Mouse (Mus musculus): ENCODE measurements around the gene Rogdi. TPM values are rescaled to one million over a fixed set of nuclear protein-coding genes. Genes with fewer than 3 reads are reported as not detected.

Rogdi gene
- polyA plus RNA-seq, 1 experiment from 2014 or later: 121 TPM

DNA sequence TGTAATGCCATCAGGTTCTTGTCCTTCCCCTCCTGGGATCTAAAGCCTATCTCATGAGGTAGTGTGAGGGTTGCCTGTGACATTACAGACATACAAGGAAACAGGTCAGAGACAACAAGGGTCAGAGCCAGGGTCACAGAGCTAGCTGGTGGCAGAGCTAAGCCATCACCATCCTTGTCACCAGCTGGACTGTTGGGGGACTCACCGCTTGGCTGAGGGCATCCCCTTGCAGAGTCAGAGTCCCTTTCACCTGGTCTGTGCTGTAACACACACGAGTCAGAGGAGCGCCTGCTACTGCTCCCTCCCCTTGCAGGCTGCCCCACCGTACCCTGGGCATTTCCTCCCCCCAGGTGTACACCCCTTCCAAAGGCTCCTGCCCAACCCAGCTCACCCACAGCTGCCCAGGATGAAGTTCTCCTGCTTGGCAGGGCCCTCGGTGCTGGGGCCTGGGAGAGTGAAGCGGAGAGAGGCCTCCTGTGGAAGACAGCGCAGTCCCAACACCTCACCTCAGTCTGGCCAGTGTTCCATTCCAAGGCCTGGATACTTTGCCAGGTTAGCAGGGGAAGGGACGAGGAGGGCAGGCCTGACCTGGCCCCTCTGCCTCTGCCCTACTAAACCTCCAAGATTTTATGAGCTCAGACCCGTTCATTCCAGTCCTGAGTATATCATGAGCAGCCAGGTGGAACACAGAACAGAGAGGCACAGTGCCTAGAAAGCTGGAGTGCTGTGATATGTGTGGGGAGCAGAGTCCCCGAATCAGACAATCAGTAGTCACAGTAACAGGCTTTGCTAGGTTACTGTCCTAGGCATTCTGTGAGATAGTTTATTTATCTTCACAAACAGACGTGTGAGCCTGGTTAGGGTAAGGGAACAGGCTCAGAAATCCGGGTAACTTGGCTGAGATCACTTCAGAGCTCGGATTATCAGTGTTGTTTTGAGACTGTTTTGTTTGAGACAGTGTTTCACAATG lies 1.0 kb downstream of the Rogdi start:
- Histone ChIP-seq H3K9ac (peak overlapping the region; percentile 59), H3K27me3 (replicated peaks) (no peaks in the 10 kb centered on the region), H3K9me3 (no peaks in the 10 kb centered on the region), H3K4me2 (replicated peaks) (peak overlapping the region; percentile 78), H3K27ac (no peak overlapping the region; the same call in 1 of the 2 replicates), H3K36me3 (peaks cover 42% of the 10 kb centered on the region), H3K4me3 (peak overlapping the region; percentile 45), H3K4me1 (peaks cover 14% of the 10 kb centered on the region)
- WGBS: 55% methylated on average over 13 of the region's 13 CpGs
- ATAC-seq (ENCODE audit: low FRiP score, low read depth): no peak

GRCm38 (mm10) chr16:5011285-5011684 lies 2.1 kb downstream of the Rogdi start:
- WGBS: 91% methylated on average over 7 of the region's 7 CpGs
- no peak for ATAC-seq (ENCODE audit: low FRiP score, low read depth)
- Histone ChIP-seq H3K9ac (no peak overlapping the region), H3K27me3 (replicated peaks) (no peaks in the 10 kb centered on the region), H3K4me2 (replicated peaks) (no peak overlapping the region), H3K9me3 (no peaks in the 10 kb centered on the region), H3K4me3 (no peak overlapping the region), H3K36me3 (peaks cover 32% of the 10 kb centered on the region), H3K4me1 (peaks cover 14% of the 10 kb centered on the region), H3K27ac (no peak overlapping the region)

DNA sequence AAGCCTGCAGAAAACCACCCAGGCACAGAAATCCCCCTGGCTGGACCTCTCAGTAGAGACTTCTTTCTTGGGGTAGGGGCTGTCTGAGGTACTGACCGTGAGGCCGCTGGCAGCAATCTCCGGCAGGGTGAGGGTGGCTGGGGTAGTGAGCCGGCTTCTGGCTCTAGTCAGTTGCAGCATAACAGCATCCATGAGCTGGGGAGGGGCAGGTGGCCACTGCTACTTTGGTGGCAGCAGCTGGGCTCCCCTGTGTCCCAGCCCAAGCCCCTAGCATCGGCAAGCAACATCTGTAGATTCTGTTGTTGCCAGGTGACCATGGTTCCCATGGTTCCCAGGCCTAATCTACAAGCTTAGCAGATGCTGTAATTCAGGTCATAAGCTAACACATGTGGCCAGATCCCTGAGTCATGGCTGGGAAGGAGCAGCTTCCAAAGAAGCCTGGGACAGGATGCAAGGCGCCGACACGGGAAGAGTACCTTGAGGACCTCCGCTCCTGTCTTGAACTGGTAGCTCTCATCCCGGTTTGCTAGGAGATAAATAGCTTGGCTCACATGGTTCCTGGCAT lies 2.9 kb downstream of the Rogdi start:
- no peak overlapping the region for H3K9ac ChIP-seq
- no peak for ATAC-seq (ENCODE audit: low FRiP score, low read depth)
- 90% methylated on average over 10 of the region's 10 CpGs for WGBS
- H3K9me3 ChIP-seq: no peaks in the 10 kb centered on the region
- peaks cover 14% of the 10 kb centered on the region for H3K4me1 ChIP-seq
- no peaks in the 10 kb centered on the region for H3K27me3 ChIP-seq (replicated peaks)
- no peak overlapping the region for H3K27ac ChIP-seq
- peaks cover 23% of the 10 kb centered on the region for H3K36me3 ChIP-seq
- H3K4me3 ChIP-seq: no peak overlapping the region
- no peak overlapping the region for H3K4me2 ChIP-seq (replicated peaks)

GRCm38 (mm10) chr16:5008076-5008475 lies 5.3 kb downstream of the Rogdi start:
- Histone ChIP-seq H3K9me3 (no peaks in the 10 kb centered on the region), H3K36me3 (peaks cover 12% of the 10 kb centered on the region), H3K9ac (no peak overlapping the region), H3K27ac (no peak overlapping the region), H3K4me3 (no peak overlapping the region), H3K4me2 (replicated peaks) (no peak overlapping the region), H3K4me1 (peaks cover 14% of the 10 kb centered on the region), H3K27me3 (replicated peaks) (no peaks in the 10 kb centered on the region)
- ATAC-seq (ENCODE audit: low FRiP score, low read depth): no peak
- 86% methylated on average over 12 of the region's 12 CpGs for WGBS

- no peak overlapping the region for H3K9ac ChIP-seq
- H3K27ac ChIP-seq: no peak overlapping the region
- H3K9me3 ChIP-seq: no peaks in the 10 kb centered on the region
- H3K36me3 ChIP-seq: peaks cover 12% of the 10 kb centered on the region
- no peaks in the 10 kb centered on the region for H3K27me3 ChIP-seq (replicated peaks)
- H3K4me2 ChIP-seq (replicated peaks): no peak overlapping the region
- no peak overlapping the region for H3K4me3 ChIP-seq
- no peak for ATAC-seq (ENCODE audit: low FRiP score, low read depth)
- 50% methylated on average over 6 of the region's 6 CpGs for WGBS
- peaks cover 8% of the 10 kb centered on the region for H3K4me1 ChIP-seq
Measured at GRCm38 (mm10) chr16:5007492-5007891, 5.9 kb downstream of the Rogdi start.

DNA sequence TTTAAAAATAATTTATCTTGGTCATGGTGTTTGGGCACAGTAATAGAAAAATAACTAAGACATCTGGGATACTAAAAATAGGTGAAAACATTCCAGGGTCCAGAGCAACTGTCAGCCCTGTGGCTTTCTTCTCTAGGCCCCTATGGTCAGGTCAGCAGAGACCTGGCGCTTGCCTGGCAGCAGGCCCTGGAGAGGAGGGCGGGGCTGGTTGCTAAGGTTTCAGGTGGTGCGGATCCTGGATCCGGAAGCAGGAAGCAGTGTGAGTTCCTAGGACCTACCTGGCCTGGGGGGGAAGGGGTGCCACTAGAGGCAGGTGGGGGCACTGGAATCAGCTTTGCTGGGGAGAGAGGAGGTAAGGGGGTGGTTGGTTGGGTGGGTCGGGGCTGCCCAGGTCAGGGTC lies 6.3 kb downstream of the Rogdi start, which contains the start of gene Smim22:
Smim22 (plus strand) TSS at position 222 of the 400 bp plus-strand sequence.
- Histone ChIP-seq H3K36me3 (peaks cover 12% of the 10 kb centered on the region), H3K4me3 (no peak within 1 kb of the TSS), H3K9me3 (no peaks in the 10 kb centered on the region), H3K27me3 (replicated peaks) (no peaks in the 10 kb centered on the region), H3K9ac (no peak within 1 kb of the TSS), H3K4me2 (replicated peaks) (no peak within 1 kb of the TSS), H3K4me1 (peaks cover 4% of the 10 kb centered on the region), H3K27ac (no peak within 1 kb of the TSS)
- no peak for ATAC-seq (ENCODE audit: low FRiP score, low read depth)
- WGBS: 53% methylated on average over 5 of the region's 5 CpGs

DNA sequence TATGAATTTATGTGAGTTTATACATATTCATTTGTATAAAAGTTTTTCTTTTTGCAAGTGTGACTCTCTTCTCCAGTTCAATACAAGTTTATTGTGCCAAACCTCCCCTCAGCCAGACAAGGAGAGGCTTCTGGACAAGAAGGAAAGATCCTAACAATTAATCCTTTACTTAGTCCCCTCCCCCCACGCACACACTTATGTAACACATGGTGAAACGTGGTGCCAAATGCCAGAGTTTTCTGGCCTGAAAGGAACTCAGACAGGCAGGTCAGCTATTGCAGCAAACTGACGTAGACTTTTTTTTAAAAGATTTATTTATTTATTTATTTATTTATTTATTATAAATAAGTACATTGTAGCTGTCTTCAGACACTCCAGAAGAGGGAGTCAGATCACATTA lies 12.7 kb downstream of the Rogdi start:
- 71% methylated on average over 3 of the region's 3 CpGs for WGBS
- no peak for ATAC-seq (ENCODE audit: low FRiP score, low read depth)
- no peaks in the 10 kb centered on the region for H3K9me3 ChIP-seq
- H3K9ac ChIP-seq: no peak overlapping the region
- H3K36me3 ChIP-seq: no peaks in the 10 kb centered on the region
- H3K4me2 ChIP-seq (replicated peaks): no peak overlapping the region
- H3K27ac ChIP-seq: no peak overlapping the region
- H3K4me1 ChIP-seq: no peaks in the 10 kb centered on the region
- H3K4me3 ChIP-seq: no peak overlapping the region
- no peaks in the 10 kb centered on the region for H3K27me3 ChIP-seq (replicated peaks)

GRCm38 (mm10) chr16:4998984-4999383 lies 14.4 kb downstream of the Rogdi start:
- no peaks in the 10 kb centered on the region for H3K9me3 ChIP-seq
- H3K36me3 ChIP-seq: no peaks in the 10 kb centered on the region
- H3K9ac ChIP-seq: no peak overlapping the region
- 71% methylated on average over 1 of the region's 1 CpGs for WGBS
- H3K4me1 ChIP-seq: no peaks in the 10 kb centered on the region
- no peak for ATAC-seq (ENCODE audit: low FRiP score, low read depth)
- H3K27ac ChIP-seq: no peak overlapping the region
- no peak overlapping the region for H3K4me3 ChIP-seq
- H3K4me2 ChIP-seq (replicated peaks): no peak overlapping the region
- no peaks in the 10 kb centered on the region for H3K27me3 ChIP-seq (replicated peaks)

DNA sequence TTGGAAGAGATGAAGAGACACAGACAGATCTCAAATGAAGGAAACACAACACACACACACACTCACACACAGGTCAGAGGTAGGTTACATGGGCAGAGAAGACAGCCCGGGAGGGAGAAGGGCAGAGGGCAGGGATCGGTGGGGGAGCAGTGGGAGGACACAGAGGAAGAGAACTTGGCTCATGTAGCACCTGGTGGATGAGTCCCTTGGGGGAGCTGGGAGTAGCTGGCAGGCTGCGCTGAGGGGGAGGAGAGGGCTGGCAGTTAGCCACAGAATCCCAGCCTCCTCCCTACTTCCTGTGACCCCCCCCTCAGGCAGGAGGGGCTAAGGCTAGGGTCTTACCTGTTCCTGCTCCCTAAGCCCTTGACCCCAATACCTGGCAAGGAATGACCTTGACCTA lies 15.8 kb downstream of the Rogdi start, which contains the start of gene Sept12:
Sept12 (minus strand) TSS at position 300 of the 400 bp plus-strand sequence.
- H3K27me3 ChIP-seq (replicated peaks): no peaks in the 10 kb centered on the region
- 65% methylated on average over 3 of the region's 3 CpGs for WGBS
- no peaks in the 10 kb centered on the region for H3K36me3 ChIP-seq
- H3K9me3 ChIP-seq: no peaks in the 10 kb centered on the region
- no peak within 1 kb of the TSS for H3K4me3 ChIP-seq
- no peak for ATAC-seq (ENCODE audit: low FRiP score, low read depth)
- no peak within 1 kb of the TSS for H3K4me2 ChIP-seq (replicated peaks)
- H3K9ac ChIP-seq: no peak within 1 kb of the TSS
- no peak within 1 kb of the TSS for H3K27ac ChIP-seq
- no peaks in the 10 kb centered on the region for H3K4me1 ChIP-seq

DNA sequence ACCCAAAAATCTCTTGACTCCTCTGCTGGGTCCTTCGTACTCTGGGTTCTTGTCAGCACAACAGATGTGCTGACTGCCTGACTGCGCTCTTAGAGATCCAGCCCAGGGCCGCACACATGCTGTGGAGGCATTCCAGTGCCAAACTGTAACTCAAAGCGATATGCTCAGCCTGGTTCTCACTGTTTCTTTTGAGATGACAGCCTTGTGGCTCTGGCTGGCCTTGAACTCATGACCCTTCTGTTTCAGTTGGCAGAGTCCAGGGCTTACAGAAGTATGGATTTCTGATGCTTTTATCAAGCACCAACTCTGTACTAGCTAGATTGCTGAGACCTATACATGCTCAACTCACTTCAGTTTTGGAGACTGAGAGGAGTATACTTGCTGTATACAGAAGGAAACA lies 20.1 kb downstream of the Rogdi start:
- no peaks in the 10 kb centered on the region for H3K36me3 ChIP-seq
- ATAC-seq (ENCODE audit: low FRiP score, low read depth): no peak
- 84% methylated on average over 4 of the region's 4 CpGs for WGBS

GRCm38 (mm10) chr16:4984717-4985116 lies 28.6 kb downstream of the Rogdi start:
- Histone ChIP-seq H3K36me3 (no peaks in the 10 kb centered on the region), H3K4me1 (no peaks in the 10 kb centered on the region), H3K27me3 (replicated peaks) (no peaks in the 10 kb centered on the region), H3K27ac (no peak overlapping the region), H3K9ac (no peak overlapping the region), H3K9me3 (no peaks in the 10 kb centered on the region), H3K4me3 (no peak overlapping the region), H3K4me2 (replicated peaks) (no peak overlapping the region)
- ATAC-seq (ENCODE audit: low FRiP score, low read depth): no peak
- 94% methylated on average over 12 of the region's 12 CpGs for WGBS

More for the DNA sequence above, 20.1 kb downstream of the Rogdi start:
- Histone ChIP-seq H3K4me3 (no peak overlapping the region), H3K9ac (no peak overlapping the region), H3K4me1 (no peaks in the 10 kb centered on the region), H3K9me3 (no peaks in the 10 kb centered on the region), H3K4me2 (replicated peaks) (no peak overlapping the region), H3K27ac (no peak overlapping the region), H3K27me3 (replicated peaks) (no peaks in the 10 kb centered on the region)

DNA sequence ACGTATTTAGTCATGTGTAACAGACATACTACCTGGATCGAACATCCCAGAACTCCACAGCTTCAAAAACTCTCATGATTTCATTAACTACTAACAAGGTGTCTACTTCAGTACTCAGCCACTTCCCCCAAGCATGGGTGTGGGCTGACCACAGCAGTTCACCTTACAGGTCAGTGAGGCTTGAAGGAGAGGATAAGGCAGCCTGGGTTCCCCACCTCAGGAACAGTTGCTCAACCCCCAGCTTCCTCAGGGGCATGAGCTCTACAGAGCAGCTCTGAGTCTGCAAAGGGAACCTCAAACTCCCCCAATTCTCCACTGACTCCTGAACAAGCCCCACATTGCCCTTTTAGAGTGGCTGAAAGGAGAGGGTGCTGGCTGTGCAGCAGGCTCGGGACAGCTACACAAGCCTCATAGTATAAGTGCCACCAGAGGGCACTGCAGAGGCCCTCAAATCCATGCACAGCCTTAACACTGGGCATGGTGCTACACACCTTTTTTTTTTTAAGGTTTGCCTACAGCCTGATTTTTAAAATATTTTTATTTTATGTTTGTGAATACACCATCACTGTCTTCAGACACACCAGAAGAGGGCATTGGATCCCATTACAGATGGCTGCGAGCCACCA lies 33.5 kb downstream of the Rogdi start:
- Histone ChIP-seq H3K27me3 (replicated peaks) (no peaks in the 10 kb centered on the region), H3K9me3 (no peaks in the 10 kb centered on the region), H3K4me1 (no peaks in the 10 kb centered on the region), H3K27ac (no peak overlapping the region), H3K4me3 (no peak overlapping the region), H3K9ac (no peak overlapping the region), H3K4me2 (replicated peaks) (no peak overlapping the region), H3K36me3 (no peaks in the 10 kb centered on the region)
- 70% methylated on average over 4 of the region's 4 CpGs for WGBS
- ATAC-seq (ENCODE audit: low FRiP score, low read depth): no peak

Data from neural tube, embryonic 12.5 days (tissue).